Mouse (Mus musculus) liver, adult 2 months (tissue): ENCODE results near the gene Sart3. TPM values are rescaled to one million over a fixed set of nuclear protein-coding genes. Genes with fewer than 3 reads are reported as not detected.

Experiments
- DNase-seq: peaks from one replicate; pipeline ENCODE4 v3.0.0-alpha.2; 2011; ENCODE audit warnings: low read depth, low spot score; ENCODE audit errors: extremely low read depth
- H3K27ac ChIP-seq: fragments of 200-500 bp; replicated peaks from 2 replicates; pipeline ENCODE4 v1.5.1; 2012; ENCODE audit warnings: low read depth, mild to moderate bottlenecking, control low read depth, inconsistent platforms, low read length; ENCODE audit not compliant: insufficient read depth
- H3K27me3 ChIP-seq: fragments of 200-500 bp; 2 replicates; pipeline ENCODE4 v1.6.1; 2012; ENCODE audit warnings: mild to moderate bottlenecking, moderate library complexity, low read length, inconsistent platforms; ENCODE audit not compliant: control insufficient read depth, insufficient read depth
- H3K36me3 ChIP-seq: fragments of 200-500 bp; 2 replicates; pipeline ENCODE4 v1.6.1; 2012; ENCODE audit warnings: low read length, inconsistent platforms; ENCODE audit not compliant: control insufficient read depth, insufficient read depth
- H3K4me1 ChIP-seq: fragments of 200-500 bp; 2 replicates; pipeline ENCODE4 v1.6.1; 2011; ENCODE audit warnings: low read length; ENCODE audit not compliant: control insufficient read depth, insufficient read depth
- H3K4me3 ChIP-seq: fragments of 200-500 bp; 2 replicates; pipeline ENCODE4 v1.5.1; 2011; ENCODE audit warnings: low read depth, mild to moderate bottlenecking, control low read depth, low read length, moderate library complexity; ENCODE audit not compliant: insufficient read depth
- H3K79me2 ChIP-seq: fragments of 200-500 bp; 2 replicates; pipeline ENCODE4 v1.6.1; 2012; ENCODE audit warnings: inconsistent platforms, mild to moderate bottlenecking, low read length, moderate library complexity; ENCODE audit not compliant: control insufficient read depth, insufficient read depth
- H3K9ac ChIP-seq: fragments of 200-500 bp; 2 replicates; pipeline ENCODE4 v1.6.1; 2012; ENCODE audit warnings: low read depth, mild to moderate bottlenecking, control low read depth, inconsistent platforms, low read length
- CTCF ChIP-seq: fragments of 200-500 bp; IDR thresholded peaks from 2 replicates; pipeline ENCODE4 v1.5.1; 2011; ENCODE audit warnings: low read depth, low read length, control low read depth
- POLR2A ChIP-seq: fragments of 200-500 bp; IDR thresholded peaks from 2 replicates; pipeline ENCODE4 v1.6.1; 2011; ENCODE audit warnings: low read length, control low read depth; ENCODE audit not compliant: insufficient read depth; ENCODE audit errors: extremely low read depth
- WGBS: fragments of 180-500 bp; shearing (Covaris S2); methylation state at CpG from one replicate; pipeline ENCODE4 v1.1.7; 2018; 5-methylcytosine and 5-hydroxymethylcytosine counted together
- polyA plus RNA-seq: library from polyadenylated mRNA; depleted of rRNA; stranded (reverse); fragments of >200 nt; gene quantifications from 2 replicates; pipeline ENCODE4 v1.2.3, GENCODE M21; 2012
- total RNA-seq: library from RNA; depleted of rRNA; stranded (reverse); fragments of >200 nt; gene quantifications from 2 replicates; pipeline ENCODE4 v1.2.3, GENCODE M21; 2014

The Sart3 gene
- total and polyA plus RNA-seq, 2 experiments: 6.0 to 9.0 TPM

- H3K79me2 ChIP-seq: peaks cover 35% of the 10 kb centered on the region; the same call in 1 of the 2 replicates
- WGBS: 68% methylated on average over 13 of the region's 13 CpGs
- no peak overlapping the region for H3K9ac ChIP-seq
- no peak overlapping the region for H3K27ac ChIP-seq
- DNase-seq: no peak
- H3K4me1 ChIP-seq: no peaks in the 10 kb centered on the region
- H3K27me3 ChIP-seq: no peaks in the 10 kb centered on the region
- no peak overlapping the region for H3K4me3 ChIP-seq
- H3K36me3 ChIP-seq: peaks cover 3% of the 10 kb centered on the region; the same call in 1 of the 2 replicates
- no peak for TF ChIP-seq CTCF
- TF ChIP-seq POLR2A: no peak
These were observed 6.4 kb downstream of the Sart3 start for GRCm38 (mm10) chr5:113765641-113766526.

GRCm38 (mm10) chr5:113764426-113764825, 7.9 kb downstream of the Sart3 start:
- 91% methylated on average over 7 of the region's 7 CpGs for WGBS
- no peak for DNase-seq
- H3K27ac ChIP-seq: no peak overlapping the region
- peaks cover 24% of the 10 kb centered on the region; the same call in 1 of the 2 replicates for H3K79me2 ChIP-seq
- TF ChIP-seq POLR2A: no peak
- no peak for TF ChIP-seq CTCF
- no peak overlapping the region for H3K4me3 ChIP-seq
- H3K4me1 ChIP-seq: no peaks in the 10 kb centered on the region
- H3K36me3 ChIP-seq: peaks cover 3% of the 10 kb centered on the region; the same call in 1 of the 2 replicates
- H3K27me3 ChIP-seq: no peaks in the 10 kb centered on the region
- H3K9ac ChIP-seq: no peak overlapping the region

- TF ChIP-seq CTCF (no peak), POLR2A (no peak)
- no peak overlapping the region for H3K9ac ChIP-seq
- H3K79me2 ChIP-seq: peaks cover 8% of the 10 kb centered on the region; the same call in 1 of the 2 replicates
- H3K4me1 ChIP-seq: no peaks in the 10 kb centered on the region
- peaks cover 9% of the 10 kb centered on the region; the same call in 1 of the 2 replicates for H3K36me3 ChIP-seq
- no peaks in the 10 kb centered on the region for H3K27me3 ChIP-seq
- no peak overlapping the region for H3K27ac ChIP-seq
- H3K4me3 ChIP-seq: no peak overlapping the region
- 94% methylated on average over 2 of the region's 2 CpGs for WGBS
- no peak for DNase-seq
These were observed 10.7 kb downstream of the Sart3 start for GRCm38 (mm10) chr5:113761585-113761984.

- peaks cover 8% of the 10 kb centered on the region; the same call in 1 of the 2 replicates for H3K36me3 ChIP-seq
- TF ChIP-seq CTCF (no peak), POLR2A (no peak)
- H3K27me3 ChIP-seq: no peaks in the 10 kb centered on the region
- DNase-seq: no peak
- H3K79me2 ChIP-seq: no peaks in the 10 kb centered on the region
- H3K4me1 ChIP-seq: no peaks in the 10 kb centered on the region
- H3K27ac ChIP-seq: no peak overlapping the region
- H3K4me3 ChIP-seq: no peak overlapping the region
- no peak overlapping the region for H3K9ac ChIP-seq
- WGBS: 93% methylated on average over 15 of the region's 15 CpGs
These were observed 16.8 kb downstream of the Sart3 start for GRCm38 (mm10) chr5:113755347-113756030.

- Histone ChIP-seq H3K27ac (no peak overlapping the region), H3K27me3 (no peaks in the 10 kb centered on the region), H3K9ac (no peak overlapping the region), H3K4me3 (no peak overlapping the region), H3K79me2 (no peaks in the 10 kb centered on the region), H3K4me1 (no peaks in the 10 kb centered on the region), H3K36me3 (peaks cover 9% of the 10 kb centered on the region; the same call in 1 of the 2 replicates)
- 82% methylated on average over 9 of the region's 9 CpGs for WGBS
- no peak for DNase-seq
- no peak for TF ChIP-seq POLR2A
- no peak for TF ChIP-seq CTCF
These were observed 20.7 kb downstream of the Sart3 start for GRCm38 (mm10) chr5:113751521-113752157.
